Mouse (Mus musculus) erythroblast, embryonic 14.5 days (primary cell): ENCODE measurements around the gene Fam111a. TPM values are rescaled to one million over a fixed set of nuclear protein-coding genes. Genes with fewer than 3 reads are reported as not detected.
"Not testable (repeated sequence)": the region's sequence is repeated elsewhere in the genome, so short reads cannot be mapped to it uniquely, and the experiment has no call there.

Experiments used
- H3K27me3 ChIP-seq: 2 replicates; pipeline ENCODE4 v1.6.1; 2012; ENCODE audit warnings: inconsistent platforms; ENCODE audit not compliant: control insufficient read depth
- H3K36me3 ChIP-seq: 2 replicates; pipeline ENCODE4 v1.6.1; 2012; ENCODE audit warnings: mild to moderate bottlenecking, inconsistent platforms; ENCODE audit not compliant: control insufficient read depth
- H3K4me1 ChIP-seq: 2 replicates; pipeline ENCODE4 v1.6.1; 2012; ENCODE audit warnings: inconsistent platforms; ENCODE audit not compliant: control insufficient read depth
- H3K4me3 ChIP-seq: replicated peaks from 2 replicates; pipeline ENCODE3; 2012; ENCODE audit warnings: moderate library complexity, mild to moderate bottlenecking, inconsistent platforms
- H3K9me3 ChIP-seq: 2 replicates; pipeline ENCODE4 v1.6.1; 2012; ENCODE audit warnings: low read length, inconsistent platforms, mixed read lengths; ENCODE audit not compliant: control insufficient read depth
- GATA1 ChIP-seq: IDR thresholded peaks from 2 replicates; pipeline ENCODE4 v1.6.1; 2012; ENCODE audit warnings: low read length, inconsistent platforms, mixed read lengths
- TAL1 ChIP-seq: IDR thresholded peaks from 3 replicates; pipeline ENCODE4 v1.6.1; 2012; ENCODE audit warnings: low read length, inconsistent platforms, mixed read lengths
- polyA plus RNA-seq: library from polyadenylated mRNA; stranded (reverse); fragments of >175 nt; gene quantifications from 2 replicates; pipeline ENCODE4 v1.2.3, GENCODE M21; 2012

The Fam111a gene
- 0.54 and 0.64 TPM in 2 replicates for polyA plus RNA-seq

- not testable (repeated sequence) for H3K27me3 ChIP-seq, H3K36me3 ChIP-seq, H3K4me3 ChIP-seq, H3K9me3 ChIP-seq, H3K4me1 ChIP-seq
These were observed at the start of gene Fam111a for GRCm38 (mm10) chr19:12545440-12545839. TSS of gene Fam111a (plus strand) at chr19:12545740.

DNA sequence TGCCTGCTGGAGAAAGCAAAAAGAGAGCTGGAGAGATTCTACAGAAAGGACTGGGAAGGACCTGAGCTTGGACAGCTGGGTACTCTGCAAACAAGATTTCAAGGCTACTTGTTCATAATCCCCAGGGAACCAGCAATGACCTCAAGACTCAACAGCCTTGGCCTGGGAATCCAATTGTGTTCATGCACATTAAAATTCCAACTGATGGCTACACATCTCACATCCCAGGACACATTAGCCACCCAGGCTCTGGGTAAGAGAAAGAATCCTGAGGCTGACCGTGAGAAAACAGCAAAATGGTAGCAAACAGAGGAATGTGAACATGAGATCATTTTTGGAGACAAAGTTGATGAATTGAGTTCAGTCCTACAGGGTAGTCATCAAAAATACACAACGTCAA is 49.3 kb upstream of the Fam111a start:
- peaks cover 3% of the 10 kb centered on the region; the same call in 1 of the 2 replicates for H3K36me3 ChIP-seq
- TF ChIP-seq TAL1 (no peak), GATA1 (no peak)
- no peak overlapping the region for H3K4me3 ChIP-seq
- H3K4me1 ChIP-seq = no peaks in the 10 kb centered on the region; the same call in 1 of the 2 replicates
- H3K27me3 ChIP-seq = peaks cover 18% of the 10 kb centered on the region
- no peaks in the 10 kb centered on the region for H3K9me3 ChIP-seq

DNA sequence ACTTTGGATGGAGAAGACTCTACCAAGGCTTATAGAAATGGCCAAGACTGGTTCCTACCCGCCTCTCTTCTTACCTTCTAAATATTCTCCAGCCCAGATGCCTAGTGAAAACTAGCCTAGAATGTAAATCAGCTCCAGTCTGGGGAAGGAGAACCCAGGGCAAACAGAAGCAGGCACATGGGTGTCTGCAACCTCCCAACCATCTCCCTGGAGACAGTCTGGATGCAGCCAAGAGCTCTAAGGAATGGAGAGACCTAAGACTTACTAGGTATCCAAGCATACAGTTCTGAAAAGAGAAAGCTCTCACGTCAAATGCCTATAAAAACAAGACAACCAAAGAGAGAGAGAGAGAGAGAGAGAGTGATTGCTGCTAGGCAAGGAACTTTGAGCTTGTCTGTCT is 47.6 kb upstream of the Fam111a start:
- Histone ChIP-seq H3K9me3 (no peaks in the 10 kb centered on the region), H3K36me3 (no peaks in the 10 kb centered on the region), H3K4me3 (no peak overlapping the region), H3K27me3 (peaks cover 29% of the 10 kb centered on the region), H3K4me1 (peaks cover 5% of the 10 kb centered on the region)
- TF ChIP-seq GATA1 = no peak
- no peak for TF ChIP-seq TAL1

DNA sequence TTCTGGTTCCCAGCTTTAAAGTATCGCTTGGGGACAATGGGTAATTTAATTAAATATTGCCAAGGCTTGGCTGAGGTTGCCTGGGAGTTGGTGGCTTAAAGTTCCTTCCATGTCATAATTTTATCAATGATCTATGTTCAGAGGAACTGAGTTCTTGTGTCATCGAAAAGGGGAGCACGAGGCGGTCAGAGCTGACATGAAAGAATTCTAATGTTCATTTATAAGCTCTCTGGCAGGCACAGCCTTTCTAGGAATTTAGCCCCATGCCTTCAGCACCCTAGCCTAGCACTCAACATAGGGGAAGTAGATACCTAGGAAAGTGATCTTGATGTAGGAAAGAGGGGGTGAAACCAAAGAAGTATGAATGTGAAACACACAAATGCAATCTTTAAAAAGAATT is 47.2 kb upstream of the Fam111a start:
- H3K36me3 ChIP-seq = no peaks in the 10 kb centered on the region
- no peaks in the 10 kb centered on the region for H3K9me3 ChIP-seq
- no peak overlapping the region for H3K4me3 ChIP-seq
- peaks cover 5% of the 10 kb centered on the region for H3K4me1 ChIP-seq
- H3K27me3 ChIP-seq = peaks cover 29% of the 10 kb centered on the region
- TF ChIP-seq GATA1 (no peak), TAL1 (no peak)

DNA sequence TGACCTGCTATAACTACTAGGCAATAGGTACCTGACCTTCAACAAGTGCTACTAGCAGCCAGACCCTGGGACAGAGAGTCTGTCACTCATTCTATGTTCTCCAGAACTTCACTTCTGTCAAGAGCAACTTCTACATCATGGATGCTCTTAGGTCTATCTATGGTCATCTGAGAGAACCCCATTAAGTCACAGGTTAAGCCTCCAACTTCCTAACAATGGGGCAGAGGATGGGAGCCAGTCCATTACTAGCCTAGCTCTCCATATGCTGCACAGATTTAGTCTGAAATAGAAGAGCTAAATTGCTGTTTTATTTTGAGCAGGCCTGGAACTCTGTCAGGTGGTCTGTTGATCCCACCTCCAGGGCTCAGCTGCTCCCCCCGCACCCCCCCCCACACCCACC is 46.6 kb upstream of the Fam111a start:
- H3K4me1 ChIP-seq = peaks cover 5% of the 10 kb centered on the region
- TF ChIP-seq GATA1 (no peak), TAL1 (no peak)
- H3K27me3 ChIP-seq = peaks cover 29% of the 10 kb centered on the region
- H3K4me3 ChIP-seq = no peak overlapping the region
- no peaks in the 10 kb centered on the region for H3K9me3 ChIP-seq
- no peaks in the 10 kb centered on the region for H3K36me3 ChIP-seq

- TF ChIP-seq TAL1 (no peak), GATA1 (no peak)
- H3K36me3 ChIP-seq = no peaks in the 10 kb centered on the region
- H3K9me3 ChIP-seq = no peaks in the 10 kb centered on the region
- peaks cover 29% of the 10 kb centered on the region for H3K27me3 ChIP-seq
- peaks cover 5% of the 10 kb centered on the region for H3K4me1 ChIP-seq
- H3K4me3 ChIP-seq = no peak overlapping the region
These were observed 46.1 kb upstream of the Fam111a start for GRCm38 (mm10) chr19:12499485-12499884.

DNA sequence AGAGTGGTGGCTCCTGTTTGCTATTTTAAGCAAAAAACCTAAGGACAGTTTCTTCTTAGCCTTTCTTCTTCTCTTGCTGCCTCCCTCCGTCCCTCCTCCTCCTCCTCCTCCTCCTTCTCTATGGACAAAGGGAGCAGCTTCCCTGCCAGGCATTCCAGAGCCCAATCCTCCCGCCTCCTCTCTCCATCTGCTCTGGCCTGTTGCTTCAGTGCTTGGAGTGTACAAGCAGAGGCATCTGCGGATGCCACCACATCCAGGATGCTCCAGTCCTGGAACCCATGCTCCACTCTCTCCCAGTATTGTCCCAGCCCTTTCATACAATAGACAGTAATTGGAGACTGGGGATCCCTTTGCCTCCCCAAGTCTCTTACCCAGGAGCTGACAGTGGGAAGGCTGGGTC is 45.4 kb upstream of the Fam111a start:
- Histone ChIP-seq H3K4me1 (peaks cover 5% of the 10 kb centered on the region), H3K4me3 (no peak overlapping the region), H3K36me3 (no peaks in the 10 kb centered on the region), H3K27me3 (peaks cover 29% of the 10 kb centered on the region), H3K9me3 (no peaks in the 10 kb centered on the region)
- no peak for TF ChIP-seq TAL1
- no peak for TF ChIP-seq GATA1

DNA sequence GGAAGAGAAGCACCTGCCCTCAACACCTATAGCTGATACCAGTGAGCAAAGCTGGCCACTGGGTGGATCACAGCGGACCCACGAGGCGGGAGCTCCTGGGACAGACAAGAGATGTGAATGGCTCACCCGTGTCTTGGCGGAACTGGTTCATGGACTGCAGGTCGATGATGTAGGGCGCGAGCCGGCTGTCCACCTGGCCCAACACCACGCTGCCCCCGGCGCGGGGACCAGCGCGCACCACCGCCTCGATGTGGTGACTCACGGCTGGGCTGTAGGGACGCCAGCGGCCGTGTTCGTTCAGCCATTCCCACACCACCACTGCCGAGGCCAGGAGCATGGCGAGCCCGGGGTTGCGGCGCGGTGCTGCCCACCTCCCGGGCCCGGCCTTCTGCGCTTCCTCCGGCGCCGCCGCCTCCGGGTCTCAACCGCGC is 44.6 kb upstream of the Fam111a start:
- Histone ChIP-seq H3K36me3 (no peaks in the 10 kb centered on the region), H3K4me3 (peak overlapping the region; percentile 54), H3K27me3 (peaks cover 29% of the 10 kb centered on the region), H3K4me1 (peaks cover 5% of the 10 kb centered on the region), H3K9me3 (no peaks in the 10 kb centered on the region)
- TF ChIP-seq TAL1 (no peak), GATA1 (no peak)

DNA sequence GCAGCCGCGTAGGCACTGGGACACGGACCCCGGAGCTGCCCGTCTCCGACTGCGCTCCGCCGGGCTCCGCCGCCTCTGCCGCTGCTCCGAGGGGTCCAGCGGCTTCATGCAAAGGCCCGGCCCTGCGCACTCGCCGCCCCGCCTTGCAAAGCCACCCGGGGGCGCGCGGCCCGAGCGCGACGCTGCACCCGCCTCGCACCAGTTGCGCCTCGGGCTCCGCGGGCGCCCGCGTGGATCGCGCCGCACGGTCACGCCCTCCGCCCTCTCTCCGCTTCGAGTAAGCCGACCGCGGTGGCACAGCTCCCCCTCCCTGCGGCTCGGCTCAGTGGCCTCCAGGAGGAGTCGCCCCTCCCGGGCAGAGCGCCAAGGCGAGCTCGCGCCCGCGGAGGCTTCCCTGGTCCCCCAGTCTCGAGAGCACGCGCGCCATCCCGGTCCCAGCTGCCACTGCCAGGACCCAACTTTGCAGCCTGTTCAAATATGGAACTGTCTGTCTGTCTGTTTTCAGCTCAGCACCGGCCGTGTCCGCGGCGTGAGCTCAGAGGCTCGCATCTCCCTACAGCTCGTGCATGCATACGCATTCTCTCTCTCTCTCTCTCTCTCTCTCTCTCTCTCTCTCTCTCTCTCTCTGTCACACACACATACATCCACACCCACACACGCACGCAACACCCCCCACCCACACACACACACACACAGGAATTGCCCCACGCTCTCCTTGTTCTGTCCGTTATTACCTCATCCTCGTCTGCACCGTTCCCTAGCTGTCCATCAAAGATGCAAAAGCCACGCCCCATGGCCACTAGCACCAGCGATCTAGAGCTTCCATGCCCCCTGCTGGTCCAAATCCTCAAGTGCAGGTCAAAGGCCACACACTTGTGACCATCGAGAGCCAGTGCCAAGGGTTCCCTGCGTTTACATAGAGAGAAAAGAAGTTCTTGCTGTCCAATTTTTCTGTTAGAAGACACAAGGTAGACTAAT is 43.9 kb upstream of the Fam111a start, which contains the start of gene Dtx4:
Gene Dtx4, minus strand, starts transcription at position 85 of the 978 bp plus-strand sequence.
- TF ChIP-seq TAL1 (no peak), GATA1 (no peak)
- no peaks in the 10 kb centered on the region for H3K9me3 ChIP-seq
- H3K4me3 ChIP-seq = peak within 1 kb of the TSS; percentile 54
- H3K27me3 ChIP-seq = peaks cover 29% of the 10 kb centered on the region
- peaks cover 5% of the 10 kb centered on the region for H3K4me1 ChIP-seq
- no peaks in the 10 kb centered on the region for H3K36me3 ChIP-seq

- H3K27me3 ChIP-seq = peaks cover 29% of the 10 kb centered on the region
- no peak overlapping the region for H3K4me3 ChIP-seq
- H3K4me1 ChIP-seq = peaks cover 5% of the 10 kb centered on the region
- no peaks in the 10 kb centered on the region for H3K9me3 ChIP-seq
- TF ChIP-seq TAL1 (no peak), GATA1 (no peak)
- no peaks in the 10 kb centered on the region for H3K36me3 ChIP-seq
These were observed 42.8 kb upstream of the Fam111a start for GRCm38 (mm10) chr19:12502756-12503155.
